Mouse (Mus musculus) brown adipose tissue, adult 24 weeks (tissue): ENCODE measurements around the gene Tmx4. TPM values are rescaled to one million over a fixed set of nuclear protein-coding genes. Genes with fewer than 3 reads are reported as not detected.

Experiments
- polyA plus RNA-seq: library from polyadenylated mRNA; stranded (reverse); fragments of >200 nt; gene quantifications from 2 replicates; pipeline ENCODE4 v1.2.4, GENCODE M21; 2012; ENCODE audit not compliant: missing spikeins, insufficient read depth, insufficient read length

Gene Tmx4
- polyA plus RNA-seq, 1 experiment = 25.8 TPM

Other genes with a start within 250 kb of the Tmx4 start
- gene Hao1, start 89.8 kb downstream of the Tmx4 start, polyA plus RNA-seq = not detected in 2 replicates
- 5.7 and 8.9 TPM in 2 replicates for gene Plcb1, start 141.9 kb upstream of the Tmx4 start, polyA plus RNA-seq